Mouse (Mus musculus): ENCODE measurements at regions not wholly inside any gene's neighbourhood (a gene's known extent, or its start where the extent isn't known, plus 50 kb on each side); places are given as distances from the start of the nearest gene placed in this dataset.

- DNase-seq = no peak
- H3K36me3 ChIP-seq (ENCODE audit: control insufficient read depth, insufficient read depth, low read length) = no peaks in the 10 kb centered on the region
- TF ChIP-seq EP300 (IDR thresholded peaks at IDR 0.05; ENCODE audit: insufficient read depth, low read depth, low read length) (no peak), CTCF (IDR thresholded peaks at IDR 0.05) (no peak), POLR2A (IDR thresholded peaks at IDR 0.05; ENCODE audit: insufficient read depth, low read depth, low read length) (no peak)
- H3K27ac ChIP-seq = no peak overlapping the region
- H3K9ac ChIP-seq (ENCODE audit: low read depth, low read length) = no peak overlapping the region
- WGBS = 54% methylated on average over 9 of the region's 9 CpGs
- H3K4me1 ChIP-seq (ENCODE audit: control insufficient read depth, insufficient read depth, low read length) = no peaks in the 10 kb centered on the region
- H3K4me3 ChIP-seq = no peak overlapping the region
- H3K27me3 ChIP-seq (ENCODE audit: control insufficient read depth, insufficient read depth, low read length) = no peaks in the 10 kb centered on the region
- intact Hi-C loops (cut with DNase I) = no loop called here
- no peaks in the 10 kb centered on the region for H3K79me2 ChIP-seq (replicated peaks; ENCODE audit: control insufficient read depth, insufficient read depth, low read length)
These were observed 116.6 kb upstream of the Sesn3 start for GRCm38 (mm10) chr9:14158096-14158837.

DNA sequence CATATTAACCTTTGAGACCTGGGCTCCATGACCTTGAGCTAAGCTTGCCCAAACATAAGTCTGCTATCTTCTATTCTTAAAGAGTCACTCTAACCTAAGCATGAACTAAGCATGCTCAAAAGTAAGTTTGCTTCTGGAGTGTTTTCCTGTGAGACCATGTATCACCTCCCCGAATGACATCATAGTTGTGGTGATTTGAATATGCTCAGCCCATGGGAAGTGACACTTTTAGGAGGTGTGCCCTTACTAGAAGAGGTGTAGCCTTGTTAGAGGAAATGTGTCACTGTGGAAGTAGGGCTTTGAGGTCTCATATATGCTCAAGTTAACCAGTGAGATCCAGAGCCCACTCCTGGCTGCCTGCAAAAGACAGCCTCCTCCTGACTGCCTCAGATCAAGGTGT lies 114.7 kb upstream of the Sesn3 start:
- no peak overlapping the region for H3K9ac ChIP-seq (ENCODE audit: low read depth, low read length)
- no peaks in the 10 kb centered on the region for H3K27me3 ChIP-seq (ENCODE audit: control insufficient read depth, insufficient read depth, low read length)
- H3K27ac ChIP-seq = no peak overlapping the region
- TF ChIP-seq EP300 (IDR thresholded peaks at IDR 0.05; ENCODE audit: insufficient read depth, low read depth, low read length) (no peak), POLR2A (IDR thresholded peaks at IDR 0.05; ENCODE audit: insufficient read depth, low read depth, low read length) (no peak), CTCF (IDR thresholded peaks at IDR 0.05) (no peak)
- no peaks in the 10 kb centered on the region for H3K36me3 ChIP-seq (ENCODE audit: control insufficient read depth, insufficient read depth, low read length)
- no peak for DNase-seq
- no peak overlapping the region for H3K4me3 ChIP-seq
- H3K79me2 ChIP-seq (replicated peaks; ENCODE audit: control insufficient read depth, insufficient read depth, low read length) = no peaks in the 10 kb centered on the region
- intact Hi-C loops (cut with DNase I) = no loop called here
- 100% methylated on average over 1 of the region's 1 CpGs for WGBS
- no peaks in the 10 kb centered on the region for H3K4me1 ChIP-seq (ENCODE audit: control insufficient read depth, insufficient read depth, low read length)

DNA sequence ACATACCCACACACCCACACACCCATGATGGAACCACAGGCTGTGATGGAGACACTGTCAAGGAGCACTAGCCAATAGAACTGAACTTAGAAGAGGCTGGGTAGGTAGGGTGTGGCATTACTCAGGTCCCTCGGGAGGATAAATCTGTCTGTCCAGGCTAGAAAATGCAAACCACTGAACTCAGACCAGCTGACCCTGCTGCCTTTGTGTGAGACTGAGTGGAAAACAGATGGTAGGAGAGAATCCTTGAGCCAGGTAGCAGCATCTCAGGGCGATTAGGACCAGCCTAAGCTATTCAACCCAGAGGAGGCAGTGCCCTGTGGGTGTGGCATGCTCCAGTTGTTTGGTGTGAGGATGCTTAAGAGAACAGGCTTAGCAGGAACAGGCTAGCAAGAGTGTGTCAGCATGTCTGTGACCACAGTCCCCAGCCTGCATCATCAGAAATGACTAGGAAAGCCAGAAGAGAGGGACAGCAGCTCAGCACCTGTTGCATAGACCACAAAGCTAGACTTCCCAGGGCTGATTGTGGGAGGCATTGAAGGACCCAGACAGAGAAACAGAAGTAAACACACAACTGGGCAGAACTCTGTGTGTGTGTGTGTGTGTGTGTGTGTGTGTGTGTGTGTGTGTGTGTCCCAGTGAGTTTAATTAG lies 103.2 kb upstream of the Sesn3 start:
- intact Hi-C loops (cut with DNase I) = no loop called here
- WGBS = 70% methylated on average over 2 of the region's 2 CpGs
- TF ChIP-seq POLR2A (IDR thresholded peaks at IDR 0.05; ENCODE audit: insufficient read depth, low read depth, low read length) = no peak
- no peak for TF ChIP-seq EP300 (IDR thresholded peaks at IDR 0.05; ENCODE audit: insufficient read depth, low read depth, low read length)
- no peak for TF ChIP-seq CTCF (IDR thresholded peaks at IDR 0.05)

DNA sequence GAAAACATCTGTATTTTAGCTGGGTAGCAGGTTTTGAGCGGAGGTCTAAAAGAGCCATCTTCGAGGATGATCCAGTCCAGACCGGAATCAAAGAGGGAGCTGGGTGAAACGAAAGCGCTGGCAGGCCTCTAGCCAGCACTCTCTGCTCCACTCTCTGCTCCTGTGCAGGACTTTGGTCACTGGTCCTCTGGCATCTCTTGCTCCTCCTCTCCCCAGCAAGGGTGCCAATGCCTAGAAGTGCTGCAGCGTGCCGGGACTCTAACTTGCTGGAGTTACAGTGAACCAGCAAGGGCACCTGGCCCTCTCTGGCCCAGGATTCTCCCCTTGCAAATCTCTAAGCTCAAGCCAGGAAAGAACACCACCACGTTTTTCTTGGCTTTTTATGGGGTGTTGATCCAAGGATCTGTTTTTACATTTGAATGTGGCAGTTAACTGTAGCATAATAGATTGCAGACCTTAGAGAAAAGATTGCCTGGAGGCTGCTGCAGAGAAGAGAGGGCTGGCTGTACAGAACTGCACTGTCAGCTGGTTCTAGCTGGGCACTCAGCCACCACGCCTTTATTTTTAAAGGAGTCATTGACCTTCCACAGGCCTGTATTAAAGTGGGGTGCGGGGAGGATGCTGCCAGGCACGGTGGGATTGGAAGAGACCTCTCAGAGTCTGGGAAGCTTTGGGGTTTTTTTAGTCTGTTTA lies 101.1 kb upstream of the Sesn3 start:
- Histone ChIP-seq H3K36me3 (ENCODE audit: control insufficient read depth, insufficient read depth, low read length) (no peaks in the 10 kb centered on the region), H3K4me1 (ENCODE audit: control insufficient read depth, insufficient read depth, low read length) (peaks cover 15% of the 10 kb centered on the region), H3K4me3 (no peak overlapping the region), H3K27ac (peak overlapping the region; percentile 57), H3K79me2 (replicated peaks; ENCODE audit: control insufficient read depth, insufficient read depth, low read length) (no peaks in the 10 kb centered on the region), H3K9ac (ENCODE audit: low read depth, low read length) (no peak overlapping the region), H3K27me3 (ENCODE audit: control insufficient read depth, insufficient read depth, low read length) (no peaks in the 10 kb centered on the region)
- intact Hi-C loops (cut with DNase I) = no loop called here
- peak; percentile 67 to 71 for DNase-seq
- TF ChIP-seq CTCF (IDR thresholded peaks at IDR 0.05) = no peak
- 0 out of 2 replicates have a peak, but pooled peaks have one; percentile 5 for TF ChIP-seq EP300 (IDR thresholded peaks at IDR 0.05; ENCODE audit: insufficient read depth, low read depth, low read length)
- 24% methylated on average over 11 of the region's 11 CpGs for WGBS

More for the DNA sequence above, 103.2 kb upstream of the Sesn3 start:
- DNase-seq = no peak
- H3K79me2 ChIP-seq (replicated peaks; ENCODE audit: control insufficient read depth, insufficient read depth, low read length) = no peaks in the 10 kb centered on the region
- H3K36me3 ChIP-seq (ENCODE audit: control insufficient read depth, insufficient read depth, low read length) = no peaks in the 10 kb centered on the region
- no peak overlapping the region for H3K27ac ChIP-seq
- H3K4me3 ChIP-seq = no peak overlapping the region
- H3K9ac ChIP-seq (ENCODE audit: low read depth, low read length) = no peak overlapping the region
- H3K4me1 ChIP-seq (ENCODE audit: control insufficient read depth, insufficient read depth, low read length) = peaks cover 15% of the 10 kb centered on the region
- H3K27me3 ChIP-seq (ENCODE audit: control insufficient read depth, insufficient read depth, low read length) = no peaks in the 10 kb centered on the region

DNA sequence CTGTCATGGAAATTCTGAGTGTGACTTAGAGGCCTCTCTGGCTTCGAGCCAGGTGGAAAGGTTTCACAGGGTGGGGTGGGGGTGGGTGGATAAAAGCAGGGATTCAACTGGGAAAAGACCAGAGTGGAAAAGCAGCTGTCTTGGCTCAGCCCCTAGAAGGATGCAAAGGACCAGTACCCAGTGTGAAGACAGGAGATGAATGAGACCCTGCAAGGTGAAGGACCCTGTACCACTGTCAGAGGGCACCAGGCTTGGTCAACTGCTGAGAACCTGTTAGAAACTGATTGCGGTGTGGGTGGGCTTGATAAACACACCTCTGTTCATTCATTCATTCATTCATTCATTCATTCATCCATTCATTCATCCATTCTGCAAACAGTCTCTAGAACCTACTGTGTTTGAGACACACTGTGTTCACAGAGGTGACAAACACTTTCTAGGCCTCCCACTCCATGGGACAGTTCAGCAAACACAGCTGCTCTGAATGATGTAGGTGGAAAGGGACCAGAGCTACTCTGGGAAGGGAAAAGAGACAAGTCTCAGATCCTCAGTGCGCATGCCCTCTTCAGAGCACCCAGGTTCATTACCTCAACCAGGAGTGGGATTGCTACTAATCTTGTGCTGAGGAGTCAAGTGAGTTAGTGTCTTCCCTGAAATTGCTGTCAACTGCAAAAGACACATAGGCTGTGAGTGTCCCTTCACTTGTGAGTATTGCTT lies 100.4 kb upstream of the Sesn3 start:
- intact Hi-C loops (cut with DNase I) = no loop called here
- H3K27ac ChIP-seq = peak overlapping the region; percentile 24
- H3K9ac ChIP-seq (ENCODE audit: low read depth, low read length) = no peak overlapping the region

More for the DNA sequence above, 100.4 kb upstream of the Sesn3 start:
- Histone ChIP-seq H3K27me3 (ENCODE audit: control insufficient read depth, insufficient read depth, low read length) (no peaks in the 10 kb centered on the region), H3K79me2 (replicated peaks; ENCODE audit: control insufficient read depth, insufficient read depth, low read length) (no peaks in the 10 kb centered on the region), H3K4me3 (no peak overlapping the region), H3K36me3 (ENCODE audit: control insufficient read depth, insufficient read depth, low read length) (no peaks in the 10 kb centered on the region), H3K4me1 (ENCODE audit: control insufficient read depth, insufficient read depth, low read length) (peaks cover 15% of the 10 kb centered on the region)
- 68% methylated on average over 3 of the region's 3 CpGs for WGBS
- DNase-seq = no peak
- TF ChIP-seq POLR2A (IDR thresholded peaks at IDR 0.05; ENCODE audit: insufficient read depth, low read depth, low read length) (no peak), EP300 (IDR thresholded peaks at IDR 0.05; ENCODE audit: insufficient read depth, low read depth, low read length) (0 out of 2 replicates have a peak, but pooled peaks have one; percentile 2)

Data from heart, adult 2 months (tissue).